Mouse (Mus musculus): ENCODE data around the gene 1700012B07Rik.

1700012B07Rik gene

GRCm38 (mm10) chr11:109846343-109846742 lies 18.5 kb upstream of the 1700012B07Rik start:
- no peak for DNase-seq (ENCODE audit: low spot score in 2 of 2)

DNA sequence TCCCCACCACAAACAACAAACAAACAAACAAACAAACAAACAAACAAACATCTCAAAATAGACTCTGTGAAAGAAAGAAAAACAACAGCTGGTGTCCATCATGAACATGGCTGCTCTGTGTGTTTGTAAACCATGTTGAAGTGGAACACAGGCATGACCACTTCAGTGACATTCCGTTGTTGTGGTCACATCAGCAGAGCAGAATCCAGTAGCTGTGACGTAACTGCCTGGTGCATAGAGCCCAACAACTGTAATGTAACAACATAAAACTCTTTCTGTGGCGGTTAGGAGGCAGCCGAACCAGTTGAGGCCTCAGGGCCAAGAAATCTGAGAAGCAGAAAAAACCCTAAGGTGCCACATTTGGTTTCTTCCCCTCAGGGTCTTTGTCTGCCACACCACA lies 17.8 kb upstream of the 1700012B07Rik start:
- DNase-seq (ENCODE audit: low spot score in 2 of 2) = no peak

DNA sequence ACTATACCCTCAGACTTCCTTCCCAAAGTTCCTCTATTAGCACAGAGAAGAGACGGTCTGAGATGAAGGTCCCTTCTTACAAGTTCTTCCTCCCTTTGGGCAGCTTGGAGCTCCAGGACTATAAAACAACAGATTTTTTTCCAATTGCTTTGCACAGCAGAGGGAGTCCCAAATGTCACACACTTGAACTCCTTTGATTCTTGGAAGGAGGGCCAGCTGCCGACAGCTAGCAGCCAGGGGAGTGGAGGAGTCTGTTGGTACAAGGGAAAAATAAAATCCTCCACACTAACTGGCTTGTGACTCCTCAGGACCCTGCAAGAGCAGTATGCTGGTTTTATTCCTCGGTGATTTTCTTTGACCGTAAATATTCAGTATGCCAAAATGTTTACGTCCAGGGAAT lies 16.6 kb upstream of the 1700012B07Rik start:
- DNase-seq (ENCODE audit: low spot score in 2 of 2) = no peak

- DNase-seq (ENCODE audit: low spot score in 2 of 2) = no peak
These were observed 2.5 kb upstream of the 1700012B07Rik start for GRCm38 (mm10) chr11:109830368-109830767.

GRCm38 (mm10) chr11:109822280-109822679 lies 5.6 kb downstream of the 1700012B07Rik start:
- no peak for DNase-seq (ENCODE audit: low spot score in 2 of 2)

- no peak for DNase-seq (ENCODE audit: low spot score in 2 of 2)
These were observed 10.4 kb downstream of the 1700012B07Rik start for GRCm38 (mm10) chr11:109817405-109817804.

DNA sequence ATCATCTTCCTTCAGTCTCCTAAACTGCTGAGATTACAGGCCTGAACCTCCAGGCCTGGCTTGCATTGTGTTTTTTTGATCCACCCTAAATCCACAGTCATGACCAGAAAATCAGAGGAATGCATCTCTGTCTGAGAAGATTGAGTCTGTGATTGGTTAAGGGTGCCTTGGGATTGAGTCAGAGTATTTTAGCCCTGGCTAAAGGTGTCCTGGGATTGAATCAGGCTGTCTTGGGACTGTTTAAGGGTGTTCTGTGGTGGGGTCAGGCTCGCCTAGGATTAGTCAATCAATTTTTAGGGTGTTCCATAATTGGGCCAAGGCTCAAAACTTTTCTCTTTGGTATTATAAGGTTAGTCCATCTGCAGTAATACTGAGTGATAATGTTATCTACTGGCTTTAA lies 10.9 kb downstream of the 1700012B07Rik start:
- no peak for DNase-seq (ENCODE audit: low spot score in 2 of 2)

GRCm38 (mm10) chr11:109811721-109812120 lies 16.1 kb downstream of the 1700012B07Rik start:
- no peak for DNase-seq (ENCODE audit: low spot score in 2 of 2)

DNA sequence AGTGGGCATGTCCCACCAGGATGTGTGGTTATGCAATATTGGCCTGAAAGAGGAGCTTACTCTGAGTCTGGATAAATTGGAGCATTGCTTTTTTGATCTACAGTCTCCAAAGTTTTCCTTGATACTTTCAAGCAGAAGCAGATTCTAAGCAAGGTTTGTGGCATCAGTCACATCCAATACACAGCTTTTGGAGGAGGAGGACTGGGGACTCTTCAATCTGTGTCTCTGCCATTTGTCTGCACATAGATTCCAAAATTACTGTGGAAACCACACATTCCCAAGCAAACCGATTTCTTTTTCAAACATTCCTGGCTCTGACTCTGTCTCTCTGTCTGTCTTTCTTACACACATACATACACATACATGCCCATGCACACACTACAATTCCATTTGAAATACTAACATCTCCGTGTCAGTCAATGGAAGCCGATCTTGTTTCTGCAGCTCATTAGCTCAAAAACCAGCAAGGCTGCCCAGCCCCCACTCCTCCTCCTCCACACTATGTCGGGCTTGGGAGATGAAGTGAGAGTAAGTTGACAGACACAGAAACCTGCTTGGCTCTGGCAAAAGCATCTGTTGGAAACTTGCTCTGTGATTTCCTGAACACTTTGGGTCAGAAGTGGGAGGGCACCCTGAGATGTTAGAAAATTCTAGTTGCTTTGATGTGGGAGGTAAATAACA lies 18.5 kb downstream of the 1700012B07Rik start:
- DNase-seq (ENCODE audit: low spot score in 2 of 2) = no peak

GRCm38 (mm10) chr11:109801515-109801914 lies 26.3 kb downstream of the 1700012B07Rik start:
- DNase-seq (ENCODE audit: low spot score in 2 of 2) = no peak

DNA sequence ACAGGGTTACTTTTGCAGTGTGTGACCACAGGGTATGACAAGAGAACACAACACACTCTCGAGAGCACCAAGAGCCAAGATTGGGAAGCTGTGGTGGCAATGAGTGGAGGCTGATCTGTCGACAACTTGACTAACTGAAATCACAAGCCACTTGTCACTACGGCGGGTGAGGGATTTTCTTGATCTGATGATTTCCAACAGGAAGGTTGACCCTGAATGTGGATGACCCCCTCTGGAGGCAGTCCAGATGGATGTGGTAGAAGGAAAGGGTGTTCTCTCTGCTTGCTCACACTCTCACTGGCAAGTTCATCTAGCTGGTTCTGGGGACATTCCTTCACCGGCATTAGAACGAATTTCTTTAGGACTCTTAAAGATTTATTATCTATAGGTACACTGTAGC lies 30.3 kb downstream of the 1700012B07Rik start:
- DNase-seq (ENCODE audit: low spot score in 2 of 2) = no peak

DNA sequence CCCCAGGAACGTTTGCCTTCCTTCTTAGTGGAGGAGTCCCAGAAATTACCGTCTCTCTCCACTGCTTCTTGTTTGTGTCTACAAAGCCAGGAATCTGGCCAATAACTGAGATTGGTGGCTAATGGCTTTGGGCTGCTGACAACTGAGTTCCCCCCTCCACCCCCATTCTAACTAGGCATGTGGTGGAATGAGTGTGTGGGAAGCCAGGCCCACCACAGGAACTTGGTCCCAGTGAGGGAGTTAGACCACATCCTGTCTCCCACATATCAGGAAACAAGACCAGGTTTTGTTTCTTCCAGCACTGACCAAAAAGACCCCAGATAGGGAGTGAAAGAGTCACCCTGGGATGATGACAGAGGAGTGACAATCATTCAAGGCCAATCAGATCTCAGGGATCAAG lies 32.3 kb downstream of the 1700012B07Rik start:
- no peak for DNase-seq (ENCODE audit: low spot score in 2 of 2)

DNA sequence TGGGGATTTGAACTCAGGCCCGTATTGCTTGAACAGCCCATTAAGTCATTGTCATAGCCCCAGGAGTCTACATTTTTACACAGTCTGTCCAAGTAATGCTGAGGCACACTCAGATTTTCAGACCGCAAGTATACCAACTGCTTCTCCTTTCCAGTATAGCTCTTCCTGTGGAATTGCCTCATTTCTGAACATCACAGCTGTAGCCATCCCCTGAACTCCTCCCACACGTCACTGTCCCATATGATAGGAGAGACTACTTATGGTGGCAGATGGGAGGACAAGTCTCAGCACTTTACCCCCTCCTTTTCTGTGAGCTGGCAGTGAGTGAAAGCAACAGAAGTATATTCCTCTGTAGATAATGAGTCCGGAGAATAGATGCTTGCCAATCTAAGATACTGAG lies 34.3 kb downstream of the 1700012B07Rik start:
- DNase-seq (ENCODE audit: low spot score in 2 of 2) = no peak

DNA sequence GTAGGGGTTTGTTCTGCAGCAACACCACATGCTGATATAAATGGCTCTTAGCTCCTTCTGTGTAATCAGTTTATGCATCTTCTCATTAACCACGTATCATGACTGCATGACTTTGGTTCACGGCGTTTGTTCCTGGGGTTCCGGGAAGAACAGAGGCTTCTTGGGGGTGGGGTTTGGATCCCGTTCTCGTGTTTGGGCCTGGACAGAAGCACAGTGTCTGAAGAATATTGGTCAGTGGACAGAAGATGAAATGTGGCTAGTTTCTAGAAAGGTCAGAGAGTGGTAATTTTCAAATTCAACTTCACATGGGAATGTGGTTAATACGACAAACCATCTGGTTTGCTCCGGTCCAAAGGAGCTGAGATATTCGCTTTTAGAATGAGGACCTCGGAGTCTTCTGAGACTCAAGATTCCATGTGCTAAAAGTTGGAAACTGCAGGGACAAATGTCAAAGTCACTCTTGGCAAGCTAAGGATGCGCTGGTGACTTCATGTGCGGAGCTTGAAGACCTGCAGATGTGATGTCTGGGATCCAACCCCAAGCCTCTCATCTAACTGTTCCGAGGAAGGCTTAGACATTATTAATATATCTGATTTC lies 35.3 kb downstream of the 1700012B07Rik start:
- no peak for DNase-seq (ENCODE audit: low spot score in 2 of 2)

GRCm38 (mm10) chr11:109791965-109792364 lies 35.9 kb downstream of the 1700012B07Rik start:
- DNase-seq (ENCODE audit: low spot score in 2 of 2) = no peak

GRCm38 (mm10) chr11:109790221-109790620 lies 37.6 kb downstream of the 1700012B07Rik start:
- no peak for DNase-seq (ENCODE audit: low spot score in 2 of 2)

DNA sequence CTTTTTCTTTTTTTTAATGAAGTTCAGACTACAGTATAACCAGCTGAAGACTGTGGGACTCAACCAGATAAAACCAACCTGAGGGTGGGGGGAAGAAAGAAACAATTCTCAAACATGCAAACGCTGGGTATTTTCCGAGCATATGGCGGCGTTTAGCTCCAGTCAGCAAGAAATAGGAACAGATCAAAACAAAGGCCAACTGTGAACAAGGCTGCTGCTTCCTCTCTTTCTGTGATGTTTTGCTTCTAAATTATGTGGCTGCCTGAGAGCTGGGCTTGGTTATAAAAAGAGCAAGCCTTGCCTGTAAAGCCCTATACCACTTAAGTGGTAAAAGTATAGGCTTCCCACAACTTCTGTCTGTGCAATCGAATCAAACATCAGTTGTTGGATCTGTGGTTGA lies 42.5 kb downstream of the 1700012B07Rik start:
- DNase-seq (ENCODE audit: low spot score in 2 of 2) = no peak

- DNase-seq (ENCODE audit: low spot score in 2 of 2) = no peak
These were observed 56.5 kb downstream of the 1700012B07Rik start for GRCm38 (mm10) chr11:109771381-109771780.

- DNase-seq (ENCODE audit: low spot score in 2 of 2) = no peak
These were observed 57.7 kb downstream of the 1700012B07Rik start for GRCm38 (mm10) chr11:109770185-109770584.

DNA sequence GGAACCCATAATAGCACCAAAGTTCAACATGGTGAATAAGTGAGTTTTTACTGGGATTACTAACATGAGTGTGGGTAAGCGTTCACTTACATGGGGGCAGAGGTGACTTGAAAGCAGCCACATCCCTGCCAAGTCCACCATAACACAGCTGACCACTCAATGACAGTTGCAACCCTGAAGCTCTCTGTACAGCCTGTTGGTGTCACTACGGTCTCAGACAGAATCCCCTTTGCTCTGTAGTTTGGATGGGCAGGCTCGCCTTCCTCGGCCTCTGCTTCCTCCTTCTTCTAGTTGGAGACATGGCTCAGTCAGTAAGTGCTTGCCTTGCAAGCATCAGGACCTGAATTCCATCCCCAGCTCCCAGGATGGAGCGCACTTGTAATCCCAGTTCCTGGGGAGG lies 58.8 kb downstream of the 1700012B07Rik start:
- no peak for DNase-seq (ENCODE audit: low spot score in 2 of 2)

DNA sequence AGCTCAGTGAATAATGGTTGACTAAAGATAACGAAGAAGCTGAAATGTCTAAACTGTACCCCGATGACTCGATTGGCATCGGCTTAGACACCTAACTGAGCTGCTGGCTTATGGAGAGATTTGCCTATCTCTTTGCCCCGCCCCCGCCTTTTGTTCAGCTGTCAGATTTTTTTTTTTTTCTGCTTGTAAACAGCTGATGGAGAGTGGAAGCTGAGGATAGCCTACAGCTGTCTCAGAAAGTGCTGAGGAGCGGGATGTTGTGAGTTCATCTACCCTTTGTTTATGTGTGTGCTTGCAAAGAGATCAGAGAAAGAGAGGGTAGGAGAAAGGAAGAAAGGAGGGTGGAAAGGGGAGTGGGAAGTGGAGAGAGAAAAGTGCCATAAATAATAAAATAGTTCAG lies 67.8 kb downstream of the 1700012B07Rik start:
- no peak for DNase-seq (ENCODE audit: low spot score in 2 of 2)

- DNase-seq (ENCODE audit: low spot score in 2 of 2) = no peak
These were observed 69.1 kb downstream of the 1700012B07Rik start for GRCm38 (mm10) chr11:109758616-109759215.

GRCm38 (mm10) chr11:109754105-109754602 lies 73.7 kb downstream of the 1700012B07Rik start:
- DNase-seq (ENCODE audit: low spot score in 2 of 2) = no peak
